Mouse (Mus musculus) thymus, postnatal 36 days (tissue): Measurements from ENCODE around the gene Ikzf1.
A peak's percentile ranks its signal among the peaks of the same experiment; 100 is the strongest.

Experiments
- DNase-seq, 2 experiments: peaks; one replicate each; pipeline ENCODE4 v3.0.0; 2022; ENCODE audit warnings: mixed read lengths in 2 of 2

Ikzf1 gene

GRCm38 (mm10) chr11:11766736-11767135, 81.9 kb downstream of the Ikzf1 start:
- DNase-seq, result no peak

- DNase-seq, result no peak
Measured at GRCm38 (mm10) chr11:11768057-11768456, 83.3 kb downstream of the Ikzf1 start.

GRCm38 (mm10) chr11:11769281-11769680, 84.5 kb downstream of the Ikzf1 start:
- no peak for DNase-seq

GRCm38 (mm10) chr11:11770691-11771090, 85.9 kb downstream of the Ikzf1 start:
- no peak for DNase-seq

- DNase-seq, result no peak
Measured at GRCm38 (mm10) chr11:11772196-11772595, 87.4 kb downstream of the Ikzf1 start.

GRCm38 (mm10) chr11:11774384-11774783, 89.6 kb downstream of the Ikzf1 start:
- no peak for DNase-seq

GRCm38 (mm10) chr11:11774893-11775292, 90.1 kb downstream of the Ikzf1 start:
- no peak for DNase-seq

- no peak for DNase-seq
Measured at GRCm38 (mm10) chr11:11776071-11776821, 91.4 kb downstream of the Ikzf1 start.

GRCm38 (mm10) chr11:11776822-11777174, 92.0 kb downstream of the Ikzf1 start:
- DNase-seq, result no peak

GRCm38 (mm10) chr11:11777246-11777645, 92.4 kb downstream of the Ikzf1 start:
- no peak for DNase-seq

- DNase-seq, result no peak
Measured at GRCm38 (mm10) chr11:11777796-11778195, 93.0 kb downstream of the Ikzf1 start.

GRCm38 (mm10) chr11:11778345-11778744, 93.5 kb downstream of the Ikzf1 start:
- DNase-seq, result no peak

- no peak for DNase-seq
Measured at GRCm38 (mm10) chr11:11781728-11782127, 96.9 kb downstream of the Ikzf1 start.

GRCm38 (mm10) chr11:11785457-11785856, 100.7 kb downstream of the Ikzf1 start:
- DNase-seq, result no peak

- DNase-seq, result peak; percentile 76 to 80
Measured at GRCm38 (mm10) chr11:11788521-11788974, 103.7 kb downstream of the Ikzf1 start.

GRCm38 (mm10) chr11:11794626-11795025, 109.8 kb downstream of the Ikzf1 start:
- no peak for DNase-seq

- no peak for DNase-seq
Measured at GRCm38 (mm10) chr11:11798690-11799089, 113.9 kb downstream of the Ikzf1 start.

- DNase-seq, result no peak
Measured at GRCm38 (mm10) chr11:11800304-11800703, 115.5 kb downstream of the Ikzf1 start.

GRCm38 (mm10) chr11:11801067-11801466, 116.3 kb downstream of the Ikzf1 start:
- no peak for DNase-seq

- DNase-seq, result no peak
Measured at GRCm38 (mm10) chr11:11804421-11804820, 119.6 kb downstream of the Ikzf1 start.

- no peak for DNase-seq
Measured at GRCm38 (mm10) chr11:11805951-11806350, 121.1 kb downstream of the Ikzf1 start.

- DNase-seq, result no peak
Measured at GRCm38 (mm10) chr11:11808035-11808819, 123.4 kb downstream of the Ikzf1 start.

- DNase-seq, result peak; percentile 98
Measured at GRCm38 (mm10) chr11:11808820-11809403, 124.1 kb downstream of the Ikzf1 start, which contains the start of gene Fignl1. Gene Fignl1 (minus strand): TSS chr11:11808962.
